Mouse (Mus musculus) brain, embryonic 18.5 days (tissue): ENCODE results near the gene Ttll12.

ENCODE experiments used
- DNase-seq: peaks from one replicate; pipeline ENCODE4 v3.0.0-alpha.2; 2012; ENCODE audit warnings: low read depth, low spot score

The Ttll12 gene

DNA sequence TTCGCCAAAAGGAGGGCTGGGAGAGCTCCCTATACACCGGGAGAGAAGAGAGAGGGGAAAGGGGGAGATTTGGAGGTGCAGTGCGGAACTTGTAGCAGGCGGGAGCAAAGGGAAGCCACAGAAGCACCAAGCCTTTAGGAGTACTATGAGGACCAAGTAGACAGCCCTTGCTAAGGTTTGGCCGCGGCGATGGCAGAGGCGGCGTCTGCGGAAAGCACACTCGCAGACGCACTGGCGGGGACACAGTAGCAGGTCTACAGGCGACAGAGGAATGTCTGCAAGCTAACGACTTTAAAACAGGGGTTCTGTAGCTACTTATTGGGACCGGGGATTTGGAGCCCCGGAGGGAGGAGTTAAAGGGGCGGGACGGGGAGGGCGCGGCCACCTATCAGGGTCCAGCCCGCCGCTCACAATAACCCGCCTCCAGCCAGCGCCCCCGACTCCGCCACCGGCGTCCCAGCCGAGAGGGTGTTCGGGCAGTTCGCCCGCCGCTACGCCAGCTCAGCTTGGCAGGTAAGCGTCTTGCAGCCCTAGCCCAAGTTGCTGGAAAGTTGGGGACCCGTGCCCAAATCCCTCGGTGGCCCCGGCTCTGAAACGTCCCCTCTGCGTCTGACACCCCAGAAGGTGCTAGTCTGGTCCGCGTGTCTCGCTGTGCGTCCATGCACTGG is 68.4 kb downstream of the Ttll12 start, which contains the start of gene Bik:
TSS of gene Bik (plus strand) at position 439 of the 668 bp plus-strand sequence.
- DNase-seq = no peak
